29 mouse cellular contexts compared by ENCODE assay signal in genomic region chr1:105765586-105765985, GRCm38 (mm10). TPM values are rescaled to one million over a fixed set of nuclear protein-coding genes. Genes with fewer than 3 reads are reported as not detected.
DNase-seq lines count a peak whose midpoint lies in the region; ATAC-seq and TF ChIP-seq lines count a peak whose summit lies in the region.
"Had no signal": no experiment of that assay in that cellular context is flagged by ENCODE, and none has a peak within 500 bp of the region (broad histone marks: within the 10 kb centered on the region; RNA-seq: fewer than 3 reads in every experiment).

No protein-coding gene starts in this region.

- ATAC-seq in forebrain, postnatal 0 days: 0 out of 2 replicates have a peak, but pooled peaks have one; percentile 14
- ATAC-seq in forebrain, embryonic 11.5 days (replicated peaks; ENCODE audit: low FRiP score): no peak
- ATAC-seq in intestine, embryonic 16.5 days: 0 out of 2 replicates have a peak, but pooled peaks have one; percentile 38
- no peak for ATAC-seq in intestine, embryonic 15.5 days
- ATAC-seq: forebrain, embryonic 14.5 days; hindbrain, embryonic 16.5 days had no signal

- no peaks in the 10 kb centered on the region for H3K9me3 ChIP-seq in forebrain, postnatal 0 days (ENCODE audit: low read length)
- no peaks in the 10 kb centered on the region; the same call in 1 of the 2 replicates for H3K9me3 ChIP-seq in forebrain, embryonic 11.5 days (ENCODE audit: control insufficient read depth, low read length)
- H3K9me3 ChIP-seq in intestine, embryonic 16.5 days (ENCODE audit: control insufficient read depth, low read length): no peaks in the 10 kb centered on the region
- H3K9me3 ChIP-seq in intestine, embryonic 15.5 days: no peaks in the 10 kb centered on the region

- no peak for TF ChIP-seq POLR2A in testis, adult 2 months (IDR thresholded peaks at IDR 0.05; ENCODE audit: control insufficient read depth, low read depth, low read length)

- H3K9ac ChIP-seq in forebrain, postnatal 0 days: no peak overlapping the region
- H3K9ac ChIP-seq in forebrain, embryonic 11.5 days (ENCODE audit: low read length): no peak overlapping the region
- H3K9ac ChIP-seq in intestine, embryonic 16.5 days (ENCODE audit: low read depth, low read length): no peak overlapping the region
- H3K9ac ChIP-seq in intestine, embryonic 15.5 days: no peak overlapping the region
- H3K9ac ChIP-seq: embryonic facial prominence, embryonic 13.5 days; heart, embryonic 12.5 days; heart, embryonic 15.5 days; hindbrain, embryonic 13.5 days had no signal

- WGBS in forebrain, postnatal 0 days: 78% methylated on average over 8 of the region's 8 CpGs
- 83% methylated on average over 8 of the region's 8 CpGs for WGBS in forebrain, embryonic 11.5 days
- WGBS in intestine, embryonic 16.5 days: 65% methylated on average over 8 of the region's 8 CpGs
- WGBS in intestine, embryonic 15.5 days: 63% methylated on average over 8 of the region's 8 CpGs

- no peak overlapping the region for H3K4me3 ChIP-seq in forebrain, postnatal 0 days (ENCODE audit: low read depth, low read length)
- no peak overlapping the region for H3K4me3 ChIP-seq in forebrain, embryonic 11.5 days (ENCODE audit: low read depth, low read length)
- no peak overlapping the region for H3K4me3 ChIP-seq in intestine, embryonic 16.5 days (ENCODE audit: low read length)
- H3K4me3 ChIP-seq in intestine, embryonic 15.5 days (replicated peaks): no peak overlapping the region
- H3K4me3 ChIP-seq in testis, adult 2 months (ENCODE audit: control insufficient read depth, low read depth, low read length): no peak overlapping the region
- H3K4me3 ChIP-seq: embryonic facial prominence, embryonic 13.5 days; forebrain, embryonic 10.5 days; gastrocnemius, adult 2 months; heart, embryonic 12.5 days; heart, embryonic 15.5 days; hindbrain, embryonic 10.5 days; hindbrain, embryonic 13.5 days had no signal

- no peak for DNase-seq in forebrain, postnatal 0 days
- no peak for DNase-seq in forebrain, embryonic 11.5 days (ENCODE audit: low spot score)
- DNase-seq in testis, postnatal 10 days (ENCODE audit: low spot score): no peak
- peak; percentile 30 for DNase-seq in testis, postnatal 14 days (ENCODE audit: low spot score)
- no peak for DNase-seq in spleen, postnatal 14 days (ENCODE audit: low spot score in 2 of 2)
- DNase-seq: adrenal gland, adult 2 months; adrenal gland, postnatal 14 days; B cell, adult 2 months; cerebellum, adult 11 months; cerebellum, adult 2 months; cerebellum, adult 9-11 months; cerebellum, postnatal 25 days; gastrocnemius, adult 2 months; gastrocnemius, postnatal 25 days; heart, postnatal 10 days; heart, postnatal 36 days; kidney, adult 11 months had no signal

- H3K4me2 ChIP-seq in forebrain, postnatal 0 days (ENCODE audit: low read depth): no peak overlapping the region
- no peak overlapping the region for H3K4me2 ChIP-seq in forebrain, embryonic 11.5 days (ENCODE audit: low read depth, low read length, severe bottlenecking)
- H3K4me2 ChIP-seq in intestine, embryonic 16.5 days (ENCODE audit: low read depth, low read length): no peak overlapping the region
- no peak overlapping the region for H3K4me2 ChIP-seq in intestine, embryonic 15.5 days (replicated peaks)
- H3K4me2 ChIP-seq: embryonic facial prominence, embryonic 13.5 days; heart, embryonic 12.5 days; heart, embryonic 15.5 days; hindbrain, embryonic 13.5 days had no signal

- no peaks in the 10 kb centered on the region for H3K27me3 ChIP-seq in forebrain, postnatal 0 days (ENCODE audit: insufficient read depth, low read length)
- no peaks in the 10 kb centered on the region for H3K27me3 ChIP-seq in forebrain, embryonic 11.5 days (ENCODE audit: control insufficient read depth, insufficient read depth, low read length)
- H3K27me3 ChIP-seq in intestine, embryonic 16.5 days (replicated peaks; ENCODE audit: control insufficient read depth, insufficient read depth, low read length): no peaks in the 10 kb centered on the region
- H3K27me3 ChIP-seq in intestine, embryonic 15.5 days (replicated peaks): no peaks in the 10 kb centered on the region
- no peaks in the 10 kb centered on the region for H3K27me3 ChIP-seq in testis, adult 2 months (ENCODE audit: control insufficient read depth, insufficient read depth, low read length)
- H3K27me3 ChIP-seq: embryonic facial prominence, embryonic 13.5 days; heart, embryonic 12.5 days; heart, embryonic 15.5 days; hindbrain, embryonic 13.5 days had no signal

- TF ChIP-seq CTCF in forebrain, postnatal 0 days (IDR thresholded peaks at IDR 0.05; ENCODE audit: low read depth): no peak
- no peak for TF ChIP-seq CTCF in testis, adult 2 months (IDR thresholded peaks at IDR 0.05; ENCODE audit: control insufficient read depth, insufficient read depth, insufficient replicate concordance, low read depth, low read length)

- no peaks in the 10 kb centered on the region for H3K36me3 ChIP-seq in forebrain, postnatal 0 days (ENCODE audit: insufficient read depth)
- H3K36me3 ChIP-seq in forebrain, embryonic 11.5 days (ENCODE audit: control insufficient read depth, insufficient read depth, low read length): no peaks in the 10 kb centered on the region
- no peaks in the 10 kb centered on the region for H3K36me3 ChIP-seq in intestine, embryonic 16.5 days (ENCODE audit: control insufficient read depth, insufficient read depth, low read length)
- H3K36me3 ChIP-seq in intestine, embryonic 15.5 days: no peaks in the 10 kb centered on the region
- no peaks in the 10 kb centered on the region for H3K36me3 ChIP-seq in testis, adult 2 months (ENCODE audit: control insufficient read depth, insufficient read depth, low read length)
- H3K36me3 ChIP-seq: embryonic facial prominence, embryonic 13.5 days; forebrain, embryonic 10.5 days; heart, embryonic 12.5 days; heart, embryonic 15.5 days; hindbrain, embryonic 10.5 days; hindbrain, embryonic 13.5 days had no signal

- H3K27ac ChIP-seq in forebrain, postnatal 0 days (ENCODE audit: low read depth, low read length): no peak overlapping the region
- no peak overlapping the region for H3K27ac ChIP-seq in forebrain, embryonic 11.5 days (ENCODE audit: low read depth, low read length)
- no peak overlapping the region for H3K27ac ChIP-seq in intestine, embryonic 16.5 days (ENCODE audit: low read length)
- no peak overlapping the region for H3K27ac ChIP-seq in intestine, embryonic 15.5 days
- peak overlapping the region; percentile 12; the same call in 1 of the 2 replicates for H3K27ac ChIP-seq in testis, adult 2 months (ENCODE audit: control insufficient read depth, insufficient read depth, low read depth, low read length)
- H3K27ac ChIP-seq: embryonic facial prominence, embryonic 13.5 days; forebrain, embryonic 10.5 days; gastrocnemius, adult 2 months; heart, embryonic 15.5 days; hindbrain, embryonic 10.5 days; hindbrain, embryonic 13.5 days had no signal

- no peaks in the 10 kb centered on the region for H3K4me1 ChIP-seq in forebrain, postnatal 0 days (ENCODE audit: insufficient read depth)
- H3K4me1 ChIP-seq in forebrain, embryonic 11.5 days (replicated peaks; ENCODE audit: control insufficient read depth, insufficient read depth, low read length): no peaks in the 10 kb centered on the region
- no peaks in the 10 kb centered on the region for H3K4me1 ChIP-seq in intestine, embryonic 16.5 days (ENCODE audit: control insufficient read depth, insufficient read depth, low read length)
- H3K4me1 ChIP-seq in intestine, embryonic 15.5 days (replicated peaks): no peaks in the 10 kb centered on the region
- peaks cover 2% of the 10 kb centered on the region; the same call in 1 of the 2 replicates for H3K4me1 ChIP-seq in testis, adult 2 months (ENCODE audit: control insufficient read depth, insufficient read depth, low read length)
- H3K4me1 ChIP-seq: embryonic facial prominence, embryonic 13.5 days; forebrain, embryonic 10.5 days; heart, embryonic 12.5 days; hindbrain, embryonic 10.5 days; hindbrain, embryonic 13.5 days had no signal

RNA-seq across cellular contexts. Expression of gene Tnfrsf11a, which starts 14.9 kb away (rescaled TPM):
- total RNA-seq in forebrain, postnatal 0 days (2014; rRNA removed): 2.2 and 2.3 TPM in 2 replicates
- 0.62 and 0.77 TPM in 2 replicates for polyA plus RNA-seq in forebrain, postnatal 0 days (2015; fragmentation: Nextera tagmentation; extraction: Ambion mirVana)
- polyA plus RNA-seq in forebrain, embryonic 11.5 days (2014; fragmentation: Nextera tagmentation; extraction: Ambion mirVana): 0.09 and 0.53 TPM in 2 replicates
- polyA plus RNA-seq in intestine, embryonic 16.5 days (2015; fragmentation: Nextera tagmentation; extraction: Ambion mirVana): 7.0 and 8.4 TPM in 2 replicates
- polyA plus RNA-seq in intestine, embryonic 15.5 days (2015; fragmentation: Nextera tagmentation; extraction: Ambion mirVana): 9.1 and 9.5 TPM in 2 replicates
- polyA plus RNA-seq in testis, adult 2 months (2012; rRNA removed): 0.26 and 0.36 TPM in 2 replicates
- total RNA-seq: MEL had no signal

Comparison
In these comparisons a context has a peak if more than half of its experiments do, and no peak if none do; other contexts are left out.
1. ATAC-seq: peak in forebrain, postnatal 0 days (single experiment) and intestine, embryonic 16.5 days (single experiment); none in forebrain, embryonic 11.5 days (single experiment) and intestine, embryonic 15.5 days (single experiment).